Mouse (Mus musculus): ENCODE data around the gene Mesp1. TPM values are rescaled to one million over a fixed set of nuclear protein-coding genes. Genes with fewer than 3 reads are reported as not detected.

Gene Mesp1
- polyA plus RNA-seq, 1 experiment = 0.04 TPM

DNA sequence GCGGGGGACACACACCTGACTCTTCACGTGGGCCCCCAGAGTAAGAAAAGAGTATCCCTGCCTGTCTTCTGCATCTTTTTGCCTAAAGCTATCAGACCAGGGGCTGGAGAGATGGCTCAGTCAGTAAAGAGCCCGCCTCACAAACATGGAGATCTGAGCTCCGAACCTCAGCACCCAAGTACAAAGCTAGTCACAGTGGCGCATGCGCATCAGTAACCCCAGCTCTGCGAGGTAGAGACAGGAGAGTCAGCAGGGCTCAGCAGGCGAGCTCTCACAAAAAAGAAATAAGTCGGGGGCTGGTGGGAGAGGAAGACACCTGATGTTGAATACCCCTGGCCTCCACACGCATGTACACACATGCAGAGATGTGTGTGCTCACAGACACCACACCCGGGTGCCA is 26.4 kb upstream of the Mesp1 start:
- no peak for TF ChIP-seq GATA1 (IDR thresholded peaks at IDR 0.05; ENCODE audit: low read length)
- TF ChIP-seq TAL1 (IDR thresholded peaks at IDR 0.05; ENCODE audit: low read length) = no peak
- Histone ChIP-seq H3K4me1 (ENCODE audit: control insufficient read depth) (peaks cover 3% of the 10 kb centered on the region; the same call in 1 of the 2 replicates), H3K9me3 (ENCODE audit: control insufficient read depth, low read length) (no peaks in the 10 kb centered on the region), H3K36me3 (ENCODE audit: control insufficient read depth) (no peaks in the 10 kb centered on the region), H3K27me3 (ENCODE audit: control insufficient read depth) (0 out of 2 replicates have a peak, but pooled peaks cover 3% of the 10 kb centered on the region), H3K4me3 (replicated peaks) (no peak overlapping the region)

DNA sequence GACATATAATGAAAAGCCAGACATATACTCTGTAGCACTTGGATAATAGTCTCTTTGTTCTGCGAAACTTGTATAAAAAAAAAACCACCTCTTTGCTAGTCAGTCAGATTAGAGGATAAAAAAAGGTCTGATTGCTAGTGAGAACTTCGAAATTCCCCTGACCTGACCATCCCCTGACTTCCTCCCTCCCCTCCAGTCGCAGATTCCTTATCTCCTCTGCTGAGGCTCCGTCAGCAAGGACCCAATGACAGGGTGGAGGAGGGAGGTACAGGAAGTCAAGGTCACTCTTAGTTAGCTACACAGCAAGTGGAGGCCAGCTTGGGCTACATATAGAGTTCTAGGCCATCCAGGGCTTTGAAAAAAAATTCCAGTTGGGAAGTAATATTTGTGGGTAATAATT is 25.9 kb upstream of the Mesp1 start:
- Histone ChIP-seq H3K36me3 (ENCODE audit: control insufficient read depth) (no peaks in the 10 kb centered on the region), H3K4me3 (replicated peaks) (no peak overlapping the region), H3K4me1 (ENCODE audit: control insufficient read depth) (peaks cover 3% of the 10 kb centered on the region; the same call in 1 of the 2 replicates), H3K27me3 (ENCODE audit: control insufficient read depth) (0 out of 2 replicates have a peak, but pooled peaks cover 3% of the 10 kb centered on the region), H3K9me3 (ENCODE audit: control insufficient read depth, low read length) (no peaks in the 10 kb centered on the region)
- TF ChIP-seq TAL1 (IDR thresholded peaks at IDR 0.05; ENCODE audit: low read length) (no peak), GATA1 (IDR thresholded peaks at IDR 0.05; ENCODE audit: low read length) (no peak)

DNA sequence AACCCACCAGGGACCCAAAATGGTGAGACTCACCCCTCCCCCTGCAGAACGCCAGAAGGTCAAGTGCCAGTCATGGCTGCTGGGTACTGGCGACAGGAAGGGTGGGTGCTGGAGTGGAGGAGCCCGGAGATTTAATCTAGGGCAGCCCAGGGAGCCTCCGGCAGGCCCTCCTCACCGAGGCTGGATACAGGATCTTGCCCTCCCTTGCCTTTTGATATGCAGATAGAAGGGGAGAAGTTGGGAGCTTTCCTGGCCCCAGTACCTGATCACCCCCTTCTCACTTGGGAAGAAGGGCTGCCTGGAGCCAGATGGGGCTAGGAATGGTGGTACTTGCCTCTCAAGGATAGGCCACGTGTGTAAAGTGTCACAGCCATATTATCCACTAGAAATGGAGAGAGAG is 24.7 kb upstream of the Mesp1 start:
- Histone ChIP-seq H3K4me3 (replicated peaks) (no peak overlapping the region), H3K27me3 (ENCODE audit: control insufficient read depth) (0 out of 2 replicates have a peak, but pooled peaks cover 3% of the 10 kb centered on the region), H3K36me3 (ENCODE audit: control insufficient read depth) (no peaks in the 10 kb centered on the region), H3K4me1 (ENCODE audit: control insufficient read depth) (peaks cover 3% of the 10 kb centered on the region; the same call in 1 of the 2 replicates), H3K9me3 (ENCODE audit: control insufficient read depth, low read length) (no peaks in the 10 kb centered on the region)
- TF ChIP-seq GATA1 (IDR thresholded peaks at IDR 0.05; ENCODE audit: low read length) = no peak
- TF ChIP-seq TAL1 (IDR thresholded peaks at IDR 0.05; ENCODE audit: low read length) = no peak

DNA sequence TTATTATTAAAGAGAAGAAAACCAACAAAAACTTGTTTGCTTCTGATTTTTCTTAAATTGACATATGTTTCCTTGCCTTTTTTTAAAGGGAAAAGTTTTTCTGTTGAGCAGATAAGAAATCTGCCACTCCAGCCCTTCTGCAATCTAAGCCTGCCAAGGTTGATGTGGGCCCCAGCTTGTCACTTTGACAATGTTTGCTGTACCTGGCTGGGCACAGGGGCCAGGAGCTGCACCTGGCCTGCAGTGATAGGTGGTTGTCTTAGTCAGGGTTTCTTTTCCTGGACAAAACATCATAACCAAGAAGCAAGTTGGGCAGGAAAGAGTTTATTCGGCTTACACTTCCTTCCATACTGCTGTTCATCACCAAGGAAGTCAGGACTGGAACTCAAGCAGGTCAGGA is 19.8 kb upstream of the Mesp1 start:
- no peaks in the 10 kb centered on the region for H3K36me3 ChIP-seq (ENCODE audit: control insufficient read depth)
- peaks cover 17% of the 10 kb centered on the region for H3K27me3 ChIP-seq (ENCODE audit: control insufficient read depth)
- no peak for TF ChIP-seq TAL1 (IDR thresholded peaks at IDR 0.05; ENCODE audit: low read length)
- TF ChIP-seq GATA1 (IDR thresholded peaks at IDR 0.05; ENCODE audit: low read length) = no peak
- peaks cover 8% of the 10 kb centered on the region for H3K4me1 ChIP-seq (ENCODE audit: control insufficient read depth)
- no peak overlapping the region for H3K4me3 ChIP-seq (replicated peaks)
- H3K9me3 ChIP-seq (ENCODE audit: control insufficient read depth, low read length) = no peaks in the 10 kb centered on the region

DNA sequence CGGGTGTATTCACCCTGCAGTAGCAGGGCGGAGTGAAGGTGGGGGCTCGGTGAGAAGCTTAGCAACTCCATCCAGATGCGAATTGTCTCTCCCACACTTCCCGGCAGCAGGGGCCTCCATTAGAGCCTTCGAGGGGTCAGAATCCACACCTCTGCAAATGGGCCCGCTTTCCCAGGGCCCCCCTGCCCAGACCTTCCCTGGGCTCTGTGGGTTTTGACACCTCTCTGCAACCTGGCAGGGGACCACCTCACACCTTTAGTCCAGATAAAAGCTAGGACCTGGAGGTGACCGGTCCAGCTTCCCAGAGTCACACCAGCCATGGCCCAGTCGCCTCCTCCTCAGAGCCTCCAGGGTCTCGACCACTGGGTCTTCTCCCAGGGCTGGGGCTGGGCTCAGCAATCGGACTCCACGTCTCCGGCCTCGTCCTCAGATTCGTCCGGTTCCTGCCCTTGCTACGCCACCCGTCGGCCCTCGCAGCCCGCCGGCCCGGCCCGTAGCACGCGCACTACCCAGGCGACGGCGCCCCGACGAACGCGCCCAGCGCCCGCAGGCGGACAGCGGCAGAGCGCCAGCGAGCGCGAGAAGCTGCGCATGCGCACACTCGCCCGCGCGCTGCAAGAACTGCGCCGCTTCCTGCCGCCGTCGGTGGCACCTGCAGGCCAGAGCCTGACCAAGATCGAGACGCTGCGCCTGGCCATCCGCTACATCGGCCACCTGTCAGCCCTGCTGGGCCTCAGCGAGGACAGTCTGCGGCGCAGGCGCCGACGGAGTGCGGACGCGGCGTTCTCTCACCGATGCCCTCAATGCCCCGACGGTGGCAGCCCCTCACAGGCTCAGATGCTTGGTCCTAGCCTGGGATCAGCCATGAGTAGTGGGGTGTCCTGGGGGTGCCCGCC is 17.3 kb upstream of the Mesp1 start, which contains the start of gene Mesp2:
TSS of gene Mesp2 (plus strand) at position 117 of the 896 bp plus-strand sequence.
- Histone ChIP-seq H3K36me3 (ENCODE audit: control insufficient read depth) (no peaks in the 10 kb centered on the region), H3K9me3 (ENCODE audit: control insufficient read depth, low read length) (no peaks in the 10 kb centered on the region), H3K4me3 (replicated peaks) (no peak within 1 kb of the TSS), H3K27me3 (ENCODE audit: control insufficient read depth) (peaks cover 15% of the 10 kb centered on the region), H3K4me1 (ENCODE audit: control insufficient read depth) (peaks cover 8% of the 10 kb centered on the region)
- TF ChIP-seq TAL1 (IDR thresholded peaks at IDR 0.05; ENCODE audit: low read length) = no peak
- no peak for TF ChIP-seq GATA1 (IDR thresholded peaks at IDR 0.05; ENCODE audit: low read length)

DNA sequence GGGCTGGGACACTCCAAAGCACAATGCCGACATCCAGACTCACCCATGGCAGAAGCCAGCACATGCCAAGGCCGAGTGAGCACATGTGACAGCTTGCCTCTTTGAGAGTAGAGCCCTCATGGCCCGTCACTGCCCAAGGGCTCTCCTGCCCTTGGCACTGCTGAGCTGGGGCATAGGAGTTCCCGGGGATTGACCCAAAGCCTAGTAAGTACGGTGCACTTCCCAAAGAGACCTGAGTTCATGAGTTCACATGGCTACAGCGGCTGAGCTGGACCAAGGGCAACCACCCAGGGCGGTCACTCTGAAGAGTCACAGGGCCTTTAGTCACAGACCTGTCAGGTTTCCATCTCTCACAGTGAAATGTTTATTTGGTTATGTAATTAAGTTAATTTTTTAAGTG is 15.0 kb upstream of the Mesp1 start:
- peaks cover 8% of the 10 kb centered on the region for H3K4me1 ChIP-seq (ENCODE audit: control insufficient read depth)
- H3K27me3 ChIP-seq (ENCODE audit: control insufficient read depth) = peaks cover 15% of the 10 kb centered on the region
- TF ChIP-seq TAL1 (IDR thresholded peaks at IDR 0.05; ENCODE audit: low read length) (no peak), GATA1 (IDR thresholded peaks at IDR 0.05; ENCODE audit: low read length) (no peak)

DNA sequence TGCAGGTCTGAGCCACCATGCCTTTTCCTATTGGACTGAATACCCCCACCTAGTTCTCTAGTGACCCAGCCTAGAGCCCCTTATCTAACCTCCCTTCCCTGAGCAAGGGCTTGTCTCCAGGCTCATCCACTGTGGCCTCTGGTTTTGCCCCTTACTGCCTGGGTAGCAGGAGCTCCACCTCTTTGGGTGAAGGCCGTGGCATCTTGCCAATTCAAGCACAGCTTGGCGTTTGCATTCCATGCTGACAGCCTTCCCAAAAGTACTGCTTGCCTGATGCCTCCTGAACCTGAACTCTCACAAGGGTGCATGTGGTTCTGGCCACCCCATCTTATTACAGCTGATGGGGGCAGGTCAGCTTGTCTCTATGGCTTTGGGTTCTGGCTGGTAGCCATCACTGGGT is 10.3 kb upstream of the Mesp1 start:
- Histone ChIP-seq H3K9me3 (ENCODE audit: control insufficient read depth, low read length) (no peaks in the 10 kb centered on the region), H3K4me3 (replicated peaks) (no peak overlapping the region), H3K36me3 (ENCODE audit: control insufficient read depth) (no peaks in the 10 kb centered on the region), H3K27me3 (ENCODE audit: control insufficient read depth) (no peaks in the 10 kb centered on the region), H3K4me1 (ENCODE audit: control insufficient read depth) (no peaks in the 10 kb centered on the region)
- TF ChIP-seq TAL1 (IDR thresholded peaks at IDR 0.05; ENCODE audit: low read length) (no peak), GATA1 (IDR thresholded peaks at IDR 0.05; ENCODE audit: low read length) (no peak)

More for the DNA sequence above, 15.0 kb upstream of the Mesp1 start:
- no peaks in the 10 kb centered on the region for H3K36me3 ChIP-seq (ENCODE audit: control insufficient read depth)
- no peaks in the 10 kb centered on the region for H3K9me3 ChIP-seq (ENCODE audit: control insufficient read depth, low read length)
- no peak overlapping the region for H3K4me3 ChIP-seq (replicated peaks)

DNA sequence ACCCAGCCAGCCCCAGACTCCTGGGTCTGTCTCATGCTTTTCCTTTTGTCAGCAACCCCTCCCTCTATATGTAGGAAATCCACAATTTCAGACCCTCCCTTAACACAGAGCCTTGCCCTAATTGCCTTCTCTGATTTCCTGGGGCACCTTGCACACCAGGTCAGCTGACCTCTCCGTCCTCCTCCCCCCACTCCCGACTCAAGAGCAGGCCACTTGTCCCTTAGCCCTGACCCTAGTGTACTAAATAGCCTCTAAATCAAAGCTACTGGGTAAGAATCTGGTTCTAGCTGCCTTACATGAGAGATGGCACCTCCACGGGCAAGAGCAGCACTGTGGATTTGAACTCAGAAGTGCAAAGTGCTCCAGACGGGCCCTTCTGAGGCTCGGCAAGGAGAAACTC is 8.4 kb upstream of the Mesp1 start:
- Histone ChIP-seq H3K9me3 (ENCODE audit: control insufficient read depth, low read length) (no peaks in the 10 kb centered on the region), H3K27me3 (ENCODE audit: control insufficient read depth) (no peaks in the 10 kb centered on the region), H3K36me3 (ENCODE audit: control insufficient read depth) (no peaks in the 10 kb centered on the region), H3K4me1 (ENCODE audit: control insufficient read depth) (no peaks in the 10 kb centered on the region), H3K4me3 (replicated peaks) (no peak overlapping the region)
- TF ChIP-seq TAL1 (IDR thresholded peaks at IDR 0.05; ENCODE audit: low read length) = no peak
- no peak for TF ChIP-seq GATA1 (IDR thresholded peaks at IDR 0.05; ENCODE audit: low read length)

DNA sequence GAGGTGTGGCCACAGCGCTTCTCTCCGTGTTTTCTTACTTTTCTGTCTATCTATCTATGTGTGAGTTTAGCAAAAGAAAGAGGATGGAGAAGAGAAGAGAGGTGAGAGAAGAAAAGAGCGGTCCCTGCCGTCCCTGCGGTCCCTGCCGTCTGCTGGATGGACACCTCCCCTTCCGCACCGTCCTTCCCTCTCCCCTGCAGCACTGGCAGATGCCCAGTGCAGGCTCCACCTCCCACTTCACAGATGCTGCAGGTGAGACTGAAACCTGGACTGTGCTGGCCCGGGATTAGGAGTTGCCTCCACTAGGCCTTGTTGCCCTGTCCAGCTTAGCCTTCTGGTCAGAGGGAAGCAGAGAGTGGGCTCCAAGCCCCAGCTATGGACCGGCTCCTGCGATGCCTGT is 7.8 kb upstream of the Mesp1 start:
- no peaks in the 10 kb centered on the region for H3K36me3 ChIP-seq (ENCODE audit: control insufficient read depth)
- no peaks in the 10 kb centered on the region for H3K4me1 ChIP-seq (ENCODE audit: control insufficient read depth)
- H3K27me3 ChIP-seq (ENCODE audit: control insufficient read depth) = no peaks in the 10 kb centered on the region
- TF ChIP-seq GATA1 (IDR thresholded peaks at IDR 0.05; ENCODE audit: low read length) (no peak), TAL1 (IDR thresholded peaks at IDR 0.05; ENCODE audit: low read length) (no peak)
- no peak overlapping the region for H3K4me3 ChIP-seq (replicated peaks)
- no peaks in the 10 kb centered on the region for H3K9me3 ChIP-seq (ENCODE audit: control insufficient read depth, low read length)

Measured in erythroblast, embryonic 14.5 days (primary cell).